Mouse (Mus musculus) stomach, postnatal 0 days (tissue): ENCODE results near the gene Dhx37.

ENCODE experiments used
- CTCF ChIP-seq: IDR thresholded peaks from 2 replicates; pipeline ENCODE4 v1.5.1; 2016; ENCODE audit warnings: antibody characterized with exemption, low read depth, mild to moderate bottlenecking, moderate library complexity
- EP300 ChIP-seq: optimal IDR thresholded peaks from 2 replicates; pipeline ENCODE3; 2016; ENCODE audit warnings: antibody characterized with exemption

GRCm38 (mm10) chr5:125404903-125405545 is 28.9 kb downstream of the Dhx37 start:
- TF ChIP-seq CTCF (no peak), EP300 (no peak)
